Mouse (Mus musculus): ENCODE measurements around the gene Nup85.

DNA sequence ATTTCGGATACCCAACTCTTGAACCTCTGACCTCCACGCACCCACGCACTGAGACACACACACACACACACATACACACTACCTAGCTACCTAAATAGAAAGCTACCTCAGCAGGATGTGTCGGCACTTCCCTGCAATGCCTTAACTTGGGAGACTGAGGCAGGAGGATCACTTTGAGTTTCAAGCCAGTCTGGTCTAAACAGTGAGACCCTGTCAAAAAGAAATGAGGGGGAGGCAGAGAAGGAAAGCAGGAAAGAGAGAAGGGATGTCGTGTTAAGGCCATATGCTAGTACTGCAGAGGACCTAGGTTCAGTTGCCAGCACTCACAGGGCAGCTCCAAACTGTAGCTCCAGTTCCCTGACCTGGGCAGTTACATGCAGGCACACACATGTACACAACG lies 49.2 kb upstream of the Nup85 start:
- no peak for TF ChIP-seq CTCF (IDR thresholded peaks at IDR 0.05; ENCODE audit: low read depth)
- TF ChIP-seq EP300 (optimal IDR thresholded peaks at IDR 0.05), result no peak

Data from stomach, postnatal 0 days (tissue).